Mouse (Mus musculus) mouse embryonic stem cell (cell line): ENCODE measurements around the gene Exo1.

Experiments used
- in situ Hi-C, 2 experiments: fragments of 300-500 bp; cut with MboI; formaldehyde crosslinking; loops; 1 replicate in 1 of 2; 3 replicates in 1 of 2; pipeline ENCODE4 v1.14.3; 2019 to 2020; ENCODE audit warnings: low sequenced_read_pairs in 2 of 2, low pct_unique_long_range_greater_than_20kb in 1 of 2, mixed read lengths in 1 of 2; ENCODE audit not compliant: unreplicated experiment in 1 of 2

Exo1 gene

DNA sequence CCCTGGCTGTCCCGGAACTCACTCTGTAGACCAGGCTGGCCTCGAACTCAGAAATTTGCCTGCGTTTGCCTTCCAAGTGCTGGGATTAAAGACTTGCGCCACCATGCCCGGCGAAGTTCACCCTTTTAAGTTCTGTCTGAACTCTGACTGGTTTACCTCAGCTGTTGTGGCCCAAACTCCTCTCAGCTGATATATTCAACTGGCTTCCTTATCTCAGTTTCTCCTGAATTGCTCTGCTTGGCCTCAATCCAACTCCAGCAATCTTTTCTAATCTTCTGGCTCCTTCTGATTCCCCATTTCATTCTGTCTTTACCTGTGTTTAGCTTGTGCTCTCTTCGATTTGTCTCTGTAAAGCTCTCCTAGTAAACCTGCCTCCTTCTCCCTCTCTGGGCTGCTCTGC lies 62.8 kb downstream of the Exo1 start:
- in situ Hi-C loops = no loop called here

DNA sequence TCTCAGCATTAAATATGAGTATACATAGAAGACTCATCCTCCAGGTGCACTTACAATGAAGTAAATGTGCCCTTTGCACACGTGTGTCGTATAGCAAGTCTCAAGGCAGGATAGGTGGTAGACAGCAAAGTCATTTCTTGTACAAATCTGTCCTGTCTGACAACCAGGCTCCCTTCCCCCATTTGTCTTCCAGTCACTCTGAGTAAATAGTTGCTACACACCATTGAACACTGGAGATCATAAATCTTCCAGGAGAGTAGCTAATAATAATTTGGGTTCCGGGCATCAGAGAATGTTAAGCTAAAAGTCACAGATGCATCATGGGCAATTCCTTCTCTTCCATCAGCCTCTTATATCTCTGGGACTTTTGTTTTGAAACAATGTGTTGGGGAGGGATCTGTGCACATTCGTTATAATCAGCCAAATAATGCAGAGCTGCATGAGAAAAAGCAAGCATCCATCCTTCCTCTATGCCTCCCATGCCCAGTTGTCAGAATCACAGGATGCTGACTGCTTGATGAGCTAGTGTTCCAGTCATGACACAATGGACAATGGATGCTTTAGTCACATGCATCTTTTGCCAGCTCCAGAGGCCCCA lies 66.4 kb downstream of the Exo1 start:
- in situ Hi-C loops = no loop called here

GRCm38 (mm10) chr1:175950421-175950820 lies 70.0 kb downstream of the Exo1 start:
- in situ Hi-C loops = loop anchor here in 1 of 2 experiments (25.0 kb wide), 1 partner anchor 737 kb away; no protein-coding TSS in a partner anchor

- in situ Hi-C loops = loop anchor here in 1 of 2 experiments (25.0 kb wide), 1 partner anchor 736 kb away; no protein-coding TSS in a partner anchor
Measured at GRCm38 (mm10) chr1:175950851-175951250, 70.5 kb downstream of the Exo1 start.

DNA sequence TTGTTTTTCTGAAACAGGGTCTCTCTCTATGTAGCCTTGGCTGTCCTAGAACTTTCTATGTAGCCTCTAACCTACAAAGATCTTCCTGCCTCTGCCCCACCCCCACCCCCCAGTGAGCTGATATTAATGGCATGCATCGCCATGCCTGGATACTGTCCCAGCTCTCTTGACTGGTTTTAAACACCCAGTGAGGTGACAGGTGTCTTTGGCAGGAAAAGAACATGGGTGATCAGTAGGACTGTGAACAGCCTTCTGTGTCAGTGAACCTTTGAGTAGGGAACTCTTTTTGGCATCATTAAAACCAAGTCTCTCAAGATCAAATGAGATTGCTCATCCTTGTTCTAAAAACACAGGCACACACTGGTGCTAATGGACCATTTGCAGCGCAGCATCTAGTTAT lies 81.4 kb downstream of the Exo1 start:
- in situ Hi-C loops = loop anchor here in 1 of 2 experiments (25.0 kb wide), 1 partner anchor 726 kb away; no protein-coding TSS in a partner anchor
